Mouse (Mus musculus): ENCODE measurements around the gene Zfp213.
A peak's percentile ranks its signal among the peaks of the same experiment; 100 is the strongest.

Zfp213 gene

GRCm38 (mm10) chr17:23572059-23572458 lies 8.0 kb upstream of the Zfp213 start:
- no peak for DNase-seq (ENCODE audit: low spot score)

DNA sequence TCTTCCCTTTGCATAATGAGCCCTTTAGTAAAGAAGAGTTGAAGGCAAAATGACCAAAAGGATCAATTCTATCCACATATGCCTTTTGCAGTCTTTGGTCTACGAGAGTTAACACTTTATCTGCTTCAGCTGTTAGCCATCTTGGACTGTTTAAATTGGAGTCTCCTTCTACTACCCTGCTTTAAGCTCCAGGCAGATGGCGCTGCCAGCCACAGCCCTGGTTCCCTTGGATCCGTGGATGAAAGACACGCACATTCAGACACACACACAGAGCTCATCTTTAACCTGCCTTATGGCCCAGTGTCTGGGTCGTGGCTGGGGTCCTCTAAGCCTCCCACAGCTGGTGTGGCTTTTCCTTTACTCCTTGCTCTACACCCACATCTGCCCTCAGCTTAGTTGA lies 7.0 kb upstream of the Zfp213 start:
- DNase-seq (ENCODE audit: low spot score) = peak; percentile 35

GRCm38 (mm10) chr17:23570017-23570416 lies 6.0 kb upstream of the Zfp213 start:
- peak; percentile 53 for DNase-seq (ENCODE audit: low spot score)

- peak; percentile 35 for DNase-seq (ENCODE audit: low spot score)
These were observed 4.3 kb upstream of the Zfp213 start for GRCm38 (mm10) chr17:23568370-23568769.

DNA sequence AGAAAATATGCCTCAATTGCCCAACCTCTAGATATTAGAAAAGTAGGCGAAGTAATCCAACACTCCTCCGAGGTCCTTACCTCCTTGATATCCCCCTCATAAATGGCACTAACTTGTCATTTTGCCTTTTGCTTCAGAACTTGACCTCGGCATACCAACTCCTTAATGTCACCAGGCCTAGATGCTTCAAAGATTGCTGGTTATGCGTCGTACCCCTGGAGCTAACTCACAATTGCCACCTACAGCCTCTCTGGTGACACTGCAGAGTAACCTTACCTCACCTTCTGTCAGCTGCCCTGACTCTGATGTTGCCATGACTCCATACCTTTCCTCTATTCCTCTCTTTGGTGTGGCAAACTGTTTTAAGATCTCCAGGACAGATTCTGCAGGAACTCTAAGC lies 2.7 kb upstream of the Zfp213 start:
- DNase-seq (ENCODE audit: low spot score) = no peak

DNA sequence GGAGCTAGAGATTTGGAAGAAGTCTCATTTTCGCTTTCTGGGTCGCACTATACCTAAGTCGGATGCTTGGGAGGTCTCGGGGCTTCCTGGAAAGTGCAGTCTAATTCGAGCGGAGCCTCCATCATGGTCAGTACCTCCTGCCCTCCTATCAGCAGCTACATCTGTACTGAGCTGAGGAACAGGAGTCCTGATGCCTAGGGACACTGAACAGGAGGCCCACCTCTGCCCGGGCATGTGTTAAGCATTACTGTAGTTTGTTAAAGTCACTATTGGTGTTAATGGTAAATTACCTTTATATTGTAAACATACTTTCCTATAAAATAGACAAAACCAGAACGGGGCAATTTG lies 304 bp upstream of the Zfp213 start:
- DNase-seq (ENCODE audit: low spot score) = no peak

GRCm38 (mm10) chr17:23559767-23560166 lies 4.3 kb downstream of the Zfp213 start:
- peak; percentile 74 for DNase-seq (ENCODE audit: low spot score)

GRCm38 (mm10) chr17:23555243-23555916 lies 8.7 kb downstream of the Zfp213 start:
- no peak for DNase-seq (ENCODE audit: low spot score)

DNA sequence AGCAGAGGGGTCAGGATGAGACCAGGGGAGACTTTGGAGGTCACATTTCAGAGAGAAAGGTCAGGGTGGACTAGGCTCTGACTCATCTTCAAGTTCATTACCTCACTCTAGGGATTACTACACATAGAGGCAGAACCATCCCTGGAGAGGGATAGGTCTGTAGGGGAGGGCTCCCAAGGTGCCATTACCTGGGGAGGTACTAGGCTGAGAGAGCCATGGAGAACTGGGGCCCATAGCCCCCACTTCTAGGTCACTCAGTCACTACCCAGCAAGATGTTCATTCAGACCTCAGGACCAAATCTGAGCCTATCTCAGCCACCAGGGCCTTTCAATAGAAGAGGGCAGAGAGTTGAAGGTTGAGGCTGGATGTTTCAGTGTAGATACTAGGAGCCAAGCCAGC lies 9.7 kb downstream of the Zfp213 start:
- no peak for DNase-seq (ENCODE audit: low spot score)

GRCm38 (mm10) chr17:23553634-23554120 lies 10.4 kb downstream of the Zfp213 start:
- no peak for DNase-seq (ENCODE audit: low spot score)

- DNase-seq (ENCODE audit: low spot score) = no peak
These were observed 11.0 kb downstream of the Zfp213 start for GRCm38 (mm10) chr17:23552896-23553633.

DNA sequence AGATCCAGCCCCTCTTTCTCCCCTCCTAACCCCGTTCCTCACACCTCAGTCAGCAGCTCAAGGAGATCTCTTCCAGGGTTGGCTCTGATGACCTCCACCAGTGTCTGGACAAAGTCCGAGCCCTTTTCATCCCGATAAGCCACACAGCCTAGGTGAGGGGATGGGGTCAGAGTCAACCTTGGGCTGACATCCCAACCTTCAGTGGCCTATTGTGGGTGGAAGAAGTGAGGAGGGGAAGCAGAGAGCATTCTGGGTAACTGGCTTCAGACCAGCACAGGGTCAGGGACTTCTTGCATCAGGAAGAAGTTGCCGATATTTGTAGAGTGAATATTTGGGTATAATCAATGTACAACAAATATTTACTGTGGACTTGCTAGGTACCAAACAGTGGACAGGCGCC lies 12.1 kb downstream of the Zfp213 start:
- DNase-seq (ENCODE audit: low spot score) = no peak

- DNase-seq (ENCODE audit: low spot score) = no peak
These were observed 12.6 kb downstream of the Zfp213 start for GRCm38 (mm10) chr17:23551416-23551815.

DNA sequence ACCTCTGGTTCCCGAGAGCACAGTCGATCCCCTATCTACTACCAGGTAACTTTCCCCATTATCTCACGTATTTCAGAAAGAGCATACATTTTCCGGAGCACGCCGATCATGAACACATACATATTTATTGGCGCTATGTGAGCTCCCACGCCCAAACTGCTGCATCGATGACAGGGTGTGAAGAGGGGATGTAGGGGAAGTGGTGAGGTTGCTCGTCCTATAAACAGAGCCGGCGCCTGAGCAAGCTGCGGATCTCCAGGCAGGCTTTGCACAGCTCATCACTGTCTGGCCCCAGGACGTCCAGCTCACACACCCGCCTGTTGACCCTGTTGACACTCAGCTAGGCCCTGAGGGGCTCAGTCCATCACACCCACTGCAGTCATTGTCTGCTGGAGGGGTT lies 13.2 kb downstream of the Zfp213 start:
- DNase-seq (ENCODE audit: low spot score) = no peak

DNA sequence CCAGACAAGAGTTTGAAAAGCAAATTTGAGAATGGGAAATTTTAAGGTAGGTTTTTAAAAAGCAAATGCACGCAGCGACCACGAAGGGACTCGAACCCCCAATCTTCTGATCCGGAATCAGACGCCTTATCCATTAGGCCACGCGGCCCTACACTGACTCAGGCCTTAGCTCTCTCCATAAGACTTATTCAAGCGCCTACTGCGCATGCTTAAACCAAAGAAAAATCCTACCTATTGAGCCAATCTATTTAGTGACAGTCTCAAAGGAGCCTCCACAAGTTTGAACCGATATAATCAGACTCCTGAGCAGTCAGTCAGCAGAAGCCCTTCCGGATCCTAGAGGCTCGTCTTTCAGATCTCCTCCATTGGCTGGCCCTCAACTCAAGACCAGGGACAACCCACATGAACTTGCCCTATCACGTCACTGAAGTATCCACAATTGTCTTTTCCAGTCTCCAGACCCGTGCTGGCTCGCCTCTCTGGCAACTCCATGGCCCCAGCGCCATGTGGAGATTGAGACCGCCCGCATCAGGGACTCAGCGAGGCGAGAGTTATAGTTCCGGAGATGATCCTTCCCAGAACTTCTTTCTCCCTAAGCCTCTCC lies 13.7 kb downstream of the Zfp213 start:
- DNase-seq (ENCODE audit: low spot score) = peak; percentile 97

DNA sequence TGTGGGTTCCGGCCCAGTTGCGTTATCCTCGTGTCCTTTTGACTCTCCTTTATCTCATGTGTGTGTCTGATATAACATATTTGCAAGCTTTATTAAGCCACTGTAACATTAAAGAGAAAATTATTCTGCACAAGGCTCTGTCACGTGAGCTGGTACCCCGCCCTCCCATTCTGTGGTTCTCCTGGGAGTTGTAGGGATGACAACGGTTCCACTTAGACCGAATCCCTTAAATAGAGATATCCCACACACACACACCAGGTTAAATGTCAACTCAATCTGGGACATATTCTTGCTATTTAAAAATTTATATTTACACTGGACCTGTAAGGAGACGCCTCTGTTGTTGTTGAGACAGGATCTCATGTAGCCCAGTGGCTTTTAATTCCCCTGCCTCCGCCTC lies 14.6 kb downstream of the Zfp213 start:
- DNase-seq (ENCODE audit: low spot score) = no peak

- peak; percentile 89 for DNase-seq (ENCODE audit: low spot score)
These were observed 15.4 kb downstream of the Zfp213 start for GRCm38 (mm10) chr17:23548615-23549014.

DNA sequence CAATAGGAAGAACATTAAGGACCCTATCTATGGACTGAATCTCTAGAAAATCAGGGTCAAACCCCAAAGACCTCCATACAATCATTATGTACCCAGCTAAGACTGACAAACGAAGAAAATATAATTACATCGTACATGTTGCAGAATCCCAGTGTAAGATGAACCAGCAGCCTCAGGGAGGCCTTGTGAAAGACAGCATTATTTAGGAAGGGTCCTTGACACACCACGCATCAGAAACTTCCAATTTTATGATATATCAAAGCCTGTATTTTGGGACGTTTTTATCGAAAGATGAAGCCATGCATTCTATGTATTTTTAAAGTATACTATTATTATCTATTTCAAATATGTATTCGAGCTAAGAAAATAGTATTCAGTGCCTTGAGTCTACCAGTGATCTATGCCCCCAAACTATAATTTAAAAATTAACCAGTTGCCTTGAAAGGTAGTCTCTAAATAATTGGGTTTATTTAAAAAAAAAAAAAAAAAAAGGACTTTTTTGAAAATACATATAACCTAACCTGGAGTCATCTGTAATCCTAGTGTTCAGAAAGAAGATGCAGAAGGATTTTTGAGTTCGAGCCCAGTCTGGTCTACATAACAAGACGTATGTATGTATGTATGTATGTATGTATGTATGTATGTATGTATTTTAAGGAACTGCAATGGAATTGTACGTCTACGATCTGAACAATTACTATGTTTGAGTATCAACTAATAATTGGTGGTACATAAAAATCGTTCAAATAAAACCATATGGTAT lies 16.2 kb downstream of the Zfp213 start:
- DNase-seq (ENCODE audit: low spot score) = no peak

- DNase-seq (ENCODE audit: low spot score) = peak; percentile 95
These were observed 17.1 kb downstream of the Zfp213 start for GRCm38 (mm10) chr17:23546702-23547505.

- peak; percentile 86 for DNase-seq (ENCODE audit: low spot score)
These were observed 17.7 kb downstream of the Zfp213 start for GRCm38 (mm10) chr17:23546333-23546701.

- no peak for DNase-seq (ENCODE audit: low spot score)
These were observed 18.2 kb downstream of the Zfp213 start for GRCm38 (mm10) chr17:23545841-23546240.

DNA sequence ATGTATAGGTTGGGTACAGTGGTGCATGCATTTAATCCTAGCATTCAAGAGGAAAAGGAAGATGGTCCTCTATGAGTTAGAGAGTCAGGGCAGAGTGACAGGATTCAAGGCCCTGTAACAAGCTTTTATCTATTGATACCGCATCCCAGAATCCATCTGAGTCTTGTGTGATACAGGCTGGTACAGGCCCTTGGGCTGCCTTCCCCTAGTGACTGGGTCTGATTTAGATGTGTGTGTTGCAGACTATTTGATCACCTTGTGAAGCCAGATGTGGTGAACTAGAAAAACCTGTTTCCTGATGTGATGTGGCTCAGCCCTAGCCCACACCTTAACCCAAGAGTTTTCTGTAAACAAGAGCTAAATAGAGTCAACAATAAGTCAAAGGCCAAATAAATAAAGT lies 19.3 kb downstream of the Zfp213 start:
- DNase-seq (ENCODE audit: low spot score) = no peak
